Mouse (Mus musculus) stomach, embryonic 14.5 days (tissue): Measurements from ENCODE around the gene Tubal3. TPM values are rescaled to one million over a fixed set of nuclear protein-coding genes. Genes with fewer than 3 reads are reported as not detected.

Experiments
- ATAC-seq: fragments of 200-750 bp; cut with Nextera tagmentation; 2 replicates; pipeline ENCODE4 v1.8.0; 2017; ENCODE audit warnings: low read depth, moderate TSS enrichment; ENCODE audit not compliant: insufficient number of reproducible peaks, insufficient read depth, low FRiP score
- H3K27ac ChIP-seq: fragments of 300-500 bp; sonication (generic); 2 replicates; pipeline ENCODE4 v1.5.1; 2014; ENCODE audit warnings: mild to moderate bottlenecking, low read length, moderate library complexity, mixed read lengths
- H3K27me3 ChIP-seq: fragments of 300-500 bp; sonication (generic); 2 replicates; pipeline ENCODE4 v1.6.1; 2014; ENCODE audit warnings: low read length, control low read depth, mixed read lengths; ENCODE audit not compliant: control insufficient read depth, insufficient read depth
- H3K36me3 ChIP-seq: fragments of 300-500 bp; sonication (generic); 2 replicates; pipeline ENCODE4 v1.6.1; 2014; ENCODE audit warnings: mild to moderate bottlenecking, control low read depth, low read length, moderate library complexity, mixed read lengths; ENCODE audit not compliant: control insufficient read depth, insufficient read depth
- H3K4me1 ChIP-seq: fragments of 300-500 bp; sonication (generic); 2 replicates; pipeline ENCODE4 v1.6.1; 2014; ENCODE audit warnings: low read length, control low read depth, mixed read lengths; ENCODE audit not compliant: control insufficient read depth, insufficient read depth
- H3K4me2 ChIP-seq: fragments of 300-500 bp; sonication (generic); replicated peaks from 2 replicates; pipeline ENCODE4 v1.6.1; 2014; ENCODE audit warnings: low read depth, low read length, control low read depth
- H3K4me3 ChIP-seq: fragments of 300-500 bp; sonication (generic); 2 replicates; pipeline ENCODE4 v1.5.1; 2014; ENCODE audit warnings: low read depth, low read length, control low read depth
- H3K9ac ChIP-seq: fragments of 300-500 bp; sonication (generic); replicated peaks from 2 replicates; pipeline ENCODE4 v1.6.1; 2014; ENCODE audit warnings: low read depth, mild to moderate bottlenecking, control low read depth, low read length, moderate library complexity, mixed read lengths
- H3K9me3 ChIP-seq: fragments of 300-500 bp; sonication (generic); 2 replicates; pipeline ENCODE4 v1.6.1; 2016; ENCODE audit warnings: low read depth, low read length, control low read depth; ENCODE audit not compliant: control insufficient read depth
- WGBS: fragments of 180-500 bp; shearing (Covaris S2); extraction: QIAGEN DNeasy Blood & Tissue Kit; methylation state at CpG from one replicate; pipeline ENCODE4 v1.1.7; 2014; 5-methylcytosine and 5-hydroxymethylcytosine counted together
- microRNA-seq: library from miRNA; unstranded; fragments of <30 nt; microRNA quantifications from one replicate; pipeline ENCODE4, GENCODE M21; 2016
- polyA plus RNA-seq: library from polyadenylated mRNA; unstranded; fragments of >200 nt; fragmentation: Nextera tagmentation; extraction: Ambion mirVana; gene quantifications from 2 replicates; pipeline ENCODE4 v1.2.1, GENCODE M21; 2014

The Tubal3 gene
- polyA plus RNA-seq, 1 experiment from 2014 or later: 0.14 TPM

- H3K4me1 ChIP-seq: no peaks in the 10 kb centered on the region
- H3K36me3 ChIP-seq: no peaks in the 10 kb centered on the region
- no peak for ATAC-seq
- no peaks in the 10 kb centered on the region for H3K27me3 ChIP-seq
- H3K27ac ChIP-seq: no peak overlapping the region
- WGBS: 58% methylated on average over 7 of the region's 7 CpGs
- no peak overlapping the region for H3K4me3 ChIP-seq
- no peaks in the 10 kb centered on the region for H3K9me3 ChIP-seq
- no peak overlapping the region for H3K9ac ChIP-seq
- no peak overlapping the region for H3K4me2 ChIP-seq
Measured at GRCm38 (mm10) chr13:3944699-3945098, 26.6 kb downstream of the Tubal3 start.

DNA sequence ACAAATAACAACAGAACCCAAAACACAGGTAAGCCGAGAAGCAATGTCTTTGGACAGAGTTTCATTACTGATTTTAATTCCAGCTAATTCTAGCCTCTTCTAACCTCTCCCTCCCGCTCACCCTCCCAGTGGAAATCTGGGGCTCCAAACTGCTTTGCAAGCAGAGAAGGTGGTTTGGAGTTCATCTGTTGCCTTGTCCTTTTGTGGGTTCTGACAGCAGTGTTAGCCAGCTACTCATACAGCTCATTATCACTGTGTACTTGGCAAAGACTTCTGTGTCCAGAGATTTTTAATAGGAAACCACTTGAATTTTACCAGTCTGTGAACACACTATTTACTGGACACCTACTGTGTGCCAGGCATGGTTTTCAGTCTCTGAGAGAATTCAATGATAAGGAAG is 27.2 kb downstream of the Tubal3 start, which contains the start of gene Ucn3:
Ucn3 (minus strand) TSS at position 101 of the 400 bp plus-strand sequence.
- Histone ChIP-seq H3K9ac (no peak within 1 kb of the TSS), H3K27ac (no peak within 1 kb of the TSS), H3K4me3 (no peak within 1 kb of the TSS), H3K9me3 (no peaks in the 10 kb centered on the region), H3K27me3 (no peaks in the 10 kb centered on the region), H3K36me3 (no peaks in the 10 kb centered on the region), H3K4me2 (no peak within 1 kb of the TSS), H3K4me1 (no peaks in the 10 kb centered on the region)
- no peak for ATAC-seq
- 71% methylated on average over 2 of the region's 2 CpGs for WGBS

GRCm38 (mm10) chr13:3947267-3947666 is 29.2 kb downstream of the Tubal3 start:
- Histone ChIP-seq H3K27ac (no peak overlapping the region), H3K4me3 (no peak overlapping the region), H3K27me3 (no peaks in the 10 kb centered on the region), H3K36me3 (no peaks in the 10 kb centered on the region), H3K4me2 (no peak overlapping the region), H3K9me3 (no peaks in the 10 kb centered on the region), H3K9ac (no peak overlapping the region), H3K4me1 (no peaks in the 10 kb centered on the region)
- ATAC-seq: no peak
- 87% methylated on average over 4 of the region's 4 CpGs for WGBS

DNA sequence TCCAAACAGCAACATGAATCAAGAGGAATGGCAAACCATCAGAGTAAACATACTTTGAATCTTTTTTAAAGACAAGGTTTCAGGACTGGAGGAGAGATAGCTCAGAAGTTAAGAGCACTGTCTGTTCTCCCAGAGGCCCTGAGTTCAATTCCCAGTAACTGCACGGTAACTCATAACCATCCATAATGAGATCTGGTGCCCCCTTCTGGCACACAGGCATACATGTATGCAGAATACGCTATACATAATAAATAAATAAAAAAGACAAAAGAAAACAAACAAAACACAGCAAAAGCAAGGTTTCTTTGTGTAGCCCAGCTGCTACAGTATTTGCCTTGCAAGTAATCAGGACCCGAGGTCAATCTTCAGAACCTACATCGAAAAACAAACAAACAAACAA is 31.4 kb downstream of the Tubal3 start:
- Histone ChIP-seq H3K4me1 (no peaks in the 10 kb centered on the region), H3K4me2 (no peak overlapping the region), H3K9ac (no peak overlapping the region), H3K4me3 (no peak overlapping the region), H3K27ac (no peak overlapping the region), H3K27me3 (no peaks in the 10 kb centered on the region), H3K36me3 (no peaks in the 10 kb centered on the region), H3K9me3 (no peaks in the 10 kb centered on the region)
- 88% methylated on average over 4 of the region's 4 CpGs for WGBS
- ATAC-seq: no peak

- no peak overlapping the region for H3K4me3 ChIP-seq
- H3K4me2 ChIP-seq: no peak overlapping the region
- H3K9ac ChIP-seq: no peak overlapping the region
- no peak for ATAC-seq
- H3K27me3 ChIP-seq: no peaks in the 10 kb centered on the region
- no peaks in the 10 kb centered on the region for H3K36me3 ChIP-seq
- no peaks in the 10 kb centered on the region for H3K4me1 ChIP-seq
- no peak overlapping the region for H3K27ac ChIP-seq
- WGBS: 76% methylated on average over 6 of the region's 6 CpGs
- H3K9me3 ChIP-seq: no peaks in the 10 kb centered on the region
Measured at GRCm38 (mm10) chr13:3951198-3951914, 33.3 kb downstream of the Tubal3 start.

DNA sequence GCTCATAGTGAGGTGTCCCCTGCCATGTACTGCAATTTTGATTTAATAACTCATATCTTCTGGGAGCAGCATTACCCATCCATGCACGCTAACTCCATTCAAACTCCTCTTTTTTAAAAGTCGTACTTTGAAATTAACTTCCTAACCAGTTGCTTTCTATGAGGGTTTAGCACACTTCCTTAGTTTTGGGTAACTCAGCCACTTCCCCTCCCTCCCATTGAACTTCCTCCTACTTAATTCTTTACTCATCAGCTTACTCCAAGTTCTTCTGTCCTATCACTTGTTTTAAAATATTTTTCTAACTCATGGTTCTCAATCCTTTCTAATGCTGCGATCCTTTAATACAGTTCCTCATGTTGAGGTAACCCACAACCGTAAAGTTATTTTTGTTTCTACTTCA is 50.8 kb downstream of the Tubal3 start:
- no peak overlapping the region for H3K27ac ChIP-seq
- no peak for ATAC-seq
- H3K4me1 ChIP-seq: no peaks in the 10 kb centered on the region
- H3K9ac ChIP-seq: no peak overlapping the region
- 85% methylated on average over 4 of the region's 4 CpGs for WGBS
- no peaks in the 10 kb centered on the region for H3K27me3 ChIP-seq
- H3K36me3 ChIP-seq: no peaks in the 10 kb centered on the region
- no peaks in the 10 kb centered on the region for H3K9me3 ChIP-seq
- no peak overlapping the region for H3K4me3 ChIP-seq
- H3K4me2 ChIP-seq: no peak overlapping the region

Small RNA genes within 50 kb of the gene (microRNA-seq; reads per million reads assigned to microRNA genes)
- not detected for gene Gm22460

Other genes starting within 250 kb of the Tubal3 start
- 2.0 and 5.0 TPM in 2 replicates for gene Calml3, start 114.0 kb upstream of the Tubal3 start, polyA plus RNA-seq
- gene Calm4, start 80.5 kb upstream of the Tubal3 start, polyA plus RNA-seq: not detected in 2 replicates
- 0.71 TPM in 1 of 2 replicates, not detected in the other for gene Calm5, start 64.1 kb upstream of the Tubal3 start, polyA plus RNA-seq
- gene Net1, start 54 bp upstream of the Tubal3 start, polyA plus RNA-seq: 70.9 and 75.8 TPM in 2 replicates
- 0.16 TPM in 1 of 2 replicates, not detected in the other for gene Ucn3, start 27.1 kb downstream of the Tubal3 start, polyA plus RNA-seq
- gene Akr1c14, start 130.7 kb downstream of the Tubal3 start, polyA plus RNA-seq: 2.0 and 2.9 TPM in 2 replicates
- gene Akr1c18, start 232.4 kb downstream of the Tubal3 start, polyA plus RNA-seq: 0.42 and 1.00 TPM in 2 replicates